Mouse (Mus musculus) urinary bladder, postnatal 10 days (tissue): ENCODE data around the gene Nfe2l3.
"Not testable (repeated sequence)": the region's sequence is repeated elsewhere in the genome, so short reads cannot be mapped to it uniquely, and the experiment has no call there.

Experiments
- DNase-seq: peaks from one replicate; pipeline ENCODE4 v3.0.0; 2022; ENCODE audit warnings: low spot score

Nfe2l3 gene

DNA sequence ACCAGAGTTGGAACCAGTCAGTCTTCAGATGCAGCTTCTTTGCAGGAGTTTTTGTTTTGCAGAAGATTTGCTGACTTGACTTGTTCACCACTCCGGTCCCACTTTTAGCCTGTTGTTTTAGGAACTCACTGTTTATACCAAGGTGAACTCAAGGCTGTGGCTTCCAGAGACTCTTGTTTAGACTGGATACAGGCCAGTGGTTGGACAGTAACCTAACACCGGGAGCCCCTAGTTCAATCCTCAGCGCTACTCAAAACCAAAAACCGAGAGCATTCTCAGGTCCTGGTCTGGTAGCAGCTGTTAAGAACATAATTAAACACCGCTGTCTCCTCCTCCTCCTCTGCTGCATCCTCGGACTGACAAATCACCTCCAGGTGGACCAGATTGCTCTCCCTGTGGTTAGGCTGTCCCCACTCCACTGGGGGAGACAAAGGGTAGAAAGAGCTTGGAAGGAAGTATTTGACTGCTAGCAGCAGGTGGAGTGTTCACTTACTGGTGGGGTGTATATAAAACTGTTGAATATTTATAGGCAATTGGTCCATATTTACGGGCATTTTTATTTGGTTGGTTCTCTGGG lies 20.5 kb downstream of the Nfe2l3 start:
- DNase-seq: no peak

DNA sequence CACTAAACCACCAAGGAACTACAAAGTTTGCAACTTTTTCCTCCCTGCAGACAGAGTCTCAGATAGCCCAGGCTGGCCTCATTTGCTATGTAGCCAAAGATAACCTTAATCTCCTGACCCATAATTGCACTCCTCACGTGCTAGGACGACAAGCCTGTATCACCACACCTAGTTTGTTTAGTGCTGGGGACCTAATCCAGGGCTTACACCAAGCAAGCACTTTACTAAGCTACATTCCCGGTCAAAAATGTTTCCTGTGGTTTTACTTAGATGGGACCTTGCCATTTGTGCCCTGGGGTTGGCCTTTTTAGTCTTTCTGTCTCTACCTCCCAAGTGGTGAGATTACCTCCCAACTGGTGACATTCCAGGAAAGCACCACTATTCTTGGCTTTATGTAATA lies 22.5 kb downstream of the Nfe2l3 start:
- DNase-seq: no peak

DNA sequence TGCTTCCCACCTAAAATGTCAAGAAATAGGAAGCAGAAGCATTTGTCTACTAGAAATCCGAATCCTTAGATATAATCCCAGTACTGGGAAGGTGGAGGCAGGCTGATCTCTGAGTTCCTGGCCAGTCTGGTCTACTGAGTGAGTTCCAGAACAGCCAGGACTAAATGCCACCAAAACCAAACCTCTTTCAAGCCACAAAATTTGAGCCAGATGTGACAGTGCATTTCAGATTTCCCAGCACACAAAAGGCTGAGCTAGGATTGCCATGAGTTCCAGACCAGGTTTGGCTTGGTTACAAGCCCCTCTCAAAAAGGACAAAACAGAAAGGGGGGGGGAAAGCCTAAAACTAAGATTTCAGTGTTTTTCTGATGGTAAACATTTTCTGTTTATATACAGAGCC lies 23.7 kb downstream of the Nfe2l3 start:
- DNase-seq: no peak

DNA sequence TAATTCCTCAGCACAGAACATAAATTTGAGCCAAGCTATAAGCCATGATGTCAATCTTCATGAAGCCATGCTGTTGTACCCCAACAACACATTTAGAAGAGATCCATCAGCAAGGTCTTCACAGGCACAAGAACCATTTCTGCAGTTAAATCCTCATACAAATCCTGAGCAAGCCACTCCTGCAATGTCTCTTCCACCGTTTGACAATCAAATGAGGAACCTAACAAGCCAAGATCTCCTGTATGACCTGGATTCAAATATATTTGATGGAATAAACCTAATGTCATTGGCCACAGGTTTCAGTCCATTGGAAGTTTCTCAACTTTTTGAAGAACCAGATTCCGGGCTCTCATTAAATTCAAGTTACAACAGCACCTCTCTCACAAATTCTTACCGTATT lies 24.8 kb downstream of the Nfe2l3 start:
- DNase-seq: no peak

DNA sequence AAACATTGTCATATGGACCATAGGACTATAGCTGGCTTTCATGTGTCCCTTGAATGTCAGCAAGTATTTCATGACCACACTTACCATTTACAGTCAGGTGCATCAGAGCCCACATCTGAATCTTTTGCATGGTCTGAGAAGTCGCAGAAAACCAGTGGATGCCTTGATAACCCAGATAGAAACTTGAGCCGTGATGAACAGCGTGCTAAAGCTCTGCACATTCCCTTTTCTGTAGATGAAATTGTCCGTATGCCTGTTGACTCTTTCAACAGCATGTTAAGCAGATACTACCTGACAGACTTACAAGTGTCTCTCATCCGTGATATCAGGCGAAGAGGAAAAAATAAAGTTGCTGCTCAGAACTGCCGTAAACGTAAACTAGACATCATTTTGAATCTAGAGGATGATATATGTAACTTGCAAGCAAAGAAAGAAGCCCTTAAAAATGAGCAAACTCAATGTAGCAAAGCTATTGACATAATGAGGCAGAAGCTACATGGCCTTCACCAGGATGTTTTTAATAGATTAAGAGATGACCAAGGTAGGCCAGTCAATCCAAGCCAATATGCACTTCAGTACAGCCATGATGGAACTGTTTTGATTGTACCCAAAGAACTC lies 25.4 kb downstream of the Nfe2l3 start:
- DNase-seq: no peak

DNA sequence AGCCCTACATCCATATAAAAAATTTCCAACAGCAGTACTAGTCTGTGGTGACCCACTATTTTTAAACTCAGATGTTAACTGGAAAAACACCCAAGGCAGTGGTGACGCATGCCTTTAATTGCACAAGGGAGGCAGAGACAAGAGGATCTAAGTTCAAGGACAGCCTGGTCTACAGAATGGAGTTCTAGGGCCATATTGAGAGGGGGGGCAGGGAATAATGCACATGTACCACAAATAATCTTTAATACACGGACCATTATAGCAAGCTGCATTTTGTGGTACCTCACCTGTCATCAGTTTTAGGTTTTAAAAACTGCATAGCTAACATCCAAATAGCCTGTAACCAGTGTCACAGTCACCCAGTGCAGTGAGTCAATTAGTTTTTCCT lies 26.4 kb downstream of the Nfe2l3 start:
- DNase-seq: no peak

DNA sequence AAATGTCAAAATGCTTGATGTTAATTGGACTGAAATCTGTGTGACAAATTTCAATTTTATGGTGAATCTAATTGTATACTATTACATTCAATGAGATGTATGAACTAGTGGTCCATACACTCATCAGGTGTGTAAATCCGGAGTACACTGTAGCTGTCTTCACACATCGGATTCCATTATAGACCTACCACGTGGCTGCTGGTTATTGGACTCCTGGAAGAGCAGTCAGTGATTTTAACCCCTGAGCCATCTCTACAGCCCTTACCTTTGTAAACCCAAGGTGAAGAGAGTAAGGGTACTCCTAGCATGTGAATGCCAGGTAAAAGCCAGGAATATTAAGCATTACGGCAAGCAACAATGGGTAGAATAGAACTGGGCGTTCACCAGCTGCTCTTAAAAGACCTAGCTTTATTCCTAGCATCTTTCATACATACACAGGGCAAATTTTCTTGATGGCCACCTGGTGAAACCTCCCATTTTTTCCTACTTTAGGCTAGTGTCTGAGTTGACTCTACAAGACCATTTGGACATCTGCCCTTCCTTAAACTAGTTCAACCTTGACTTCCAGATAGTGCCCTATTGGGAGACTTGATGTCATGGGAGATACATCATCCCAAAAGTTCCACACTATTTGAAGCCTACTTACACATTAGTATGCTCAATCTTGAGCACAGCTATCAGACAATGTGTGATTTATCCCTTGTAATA lies 27.0 kb downstream of the Nfe2l3 start:
- DNase-seq: no peak

DNA sequence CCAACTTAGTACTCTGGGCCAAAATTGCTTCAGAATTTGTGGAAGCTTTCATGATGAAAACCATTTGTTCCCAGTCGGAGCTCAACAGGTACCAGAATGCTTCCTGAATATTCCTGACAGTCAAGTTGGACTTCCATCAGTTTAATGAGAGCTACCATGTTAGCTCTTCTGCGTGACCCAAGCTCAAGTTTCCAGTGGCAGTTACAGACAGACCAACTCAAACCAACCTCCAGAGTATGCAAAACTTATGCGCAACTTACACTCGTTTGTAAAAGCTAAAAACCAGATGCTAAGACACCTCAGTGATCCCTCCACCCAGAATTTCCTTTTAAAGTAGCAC lies 27.5 kb downstream of the Nfe2l3 start:
- DNase-seq: no peak

DNA sequence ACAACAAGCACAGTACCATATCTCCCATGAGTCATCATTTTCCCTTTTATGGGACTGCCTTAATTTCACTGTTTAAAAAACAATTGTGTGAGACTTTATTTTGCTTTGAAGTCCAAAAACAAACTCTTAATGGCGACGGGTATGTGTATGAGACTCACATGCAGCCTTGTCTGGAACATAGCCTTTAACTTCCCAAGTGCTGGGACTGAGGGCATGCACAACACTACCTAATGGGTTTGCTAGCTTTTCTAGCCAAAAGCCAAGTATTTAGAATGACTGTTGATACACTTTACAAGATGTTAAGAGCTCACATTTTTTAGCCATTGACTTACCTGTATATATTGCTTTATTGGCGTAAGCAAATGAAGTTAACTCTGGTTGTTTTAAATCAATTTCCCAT lies 27.9 kb downstream of the Nfe2l3 start:
- no peak for DNase-seq

DNA sequence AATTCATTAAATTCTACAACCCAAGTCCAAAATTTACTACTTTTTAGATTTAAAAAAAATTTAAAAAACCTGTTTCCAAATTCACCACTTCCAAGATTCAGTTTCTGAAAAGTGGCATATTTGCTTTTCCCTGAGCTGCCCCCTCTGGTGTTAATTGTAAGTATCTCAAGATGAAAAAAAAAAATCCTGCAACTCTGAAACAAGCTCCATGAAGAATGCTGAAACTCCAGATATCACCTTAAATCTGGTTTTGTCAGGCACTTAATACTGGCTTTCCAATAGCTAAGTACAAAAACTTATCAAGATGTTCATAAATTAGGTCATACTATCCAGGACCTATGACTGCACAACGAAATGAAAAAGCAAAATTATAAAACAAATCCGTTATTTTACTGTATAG lies 35.2 kb downstream of the Nfe2l3 start:
- no peak for DNase-seq

DNA sequence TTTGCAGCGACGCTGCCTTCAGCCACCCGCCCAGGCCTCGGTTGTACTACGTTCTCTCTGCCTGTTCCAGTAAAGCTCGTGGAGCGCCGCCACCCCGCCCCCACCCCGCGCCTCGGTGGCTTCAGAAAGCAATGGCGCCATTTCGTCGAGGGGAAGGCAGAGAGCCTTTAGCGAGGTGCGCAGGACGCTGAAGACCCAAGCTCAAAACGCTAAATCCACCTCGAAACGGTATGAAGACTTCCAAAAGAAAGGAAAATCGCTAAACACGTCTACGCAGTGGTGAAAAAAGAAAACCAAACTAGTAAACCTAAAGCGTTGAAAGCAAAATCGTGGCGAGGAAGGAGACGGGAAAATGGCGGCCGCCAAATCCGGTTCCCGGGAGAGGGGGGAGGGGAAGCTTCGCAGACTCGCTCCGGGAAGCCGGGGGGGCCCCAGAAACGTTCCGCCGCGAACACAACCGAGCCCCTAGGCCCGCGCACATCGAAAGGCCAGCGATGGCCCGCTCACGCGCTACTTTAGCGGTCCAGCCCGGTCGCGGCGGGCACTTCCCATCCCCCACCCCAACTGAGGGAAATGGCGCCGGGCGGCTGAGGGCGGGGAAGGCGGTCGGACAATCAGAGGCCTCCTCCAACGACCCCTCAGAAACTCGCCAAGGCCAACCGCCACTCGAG lies 36.6 kb downstream of the Nfe2l3 start:
- DNase-seq: peak; percentile 33

DNA sequence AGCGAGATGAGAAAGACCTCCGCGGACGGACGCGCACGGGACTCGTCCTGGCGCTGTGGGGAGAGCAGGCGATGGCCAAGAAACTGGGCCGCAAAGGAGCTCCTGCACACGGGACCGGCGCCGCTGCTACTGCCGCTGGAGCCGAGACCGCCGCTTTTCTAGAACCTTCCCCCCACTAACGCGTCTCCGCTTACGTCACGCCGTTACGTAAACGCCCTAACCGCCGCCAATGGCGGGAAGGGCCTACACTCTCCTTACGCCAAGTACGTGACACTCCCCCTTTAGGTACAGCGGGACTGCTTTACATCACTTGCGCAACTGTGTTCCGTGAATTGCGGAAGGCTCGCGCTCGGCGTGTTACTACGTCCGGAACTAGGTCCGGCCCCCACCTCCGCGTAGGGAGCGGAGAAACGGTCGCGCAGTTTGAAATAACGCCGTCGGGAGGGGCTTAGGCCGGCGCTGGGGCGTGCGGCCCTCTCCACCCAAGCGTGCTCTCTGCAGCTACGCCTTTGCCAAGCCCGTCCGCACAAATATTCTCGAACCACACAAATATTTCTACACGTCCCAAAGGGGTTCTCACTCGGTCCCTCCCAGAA lies 37.3 kb downstream of the Nfe2l3 start, which contains the start of gene Hnrnpa2b1:
Gene Hnrnpa2b1, minus strand, starts transcription at position 180 of the 596 bp plus-strand sequence.
- peak; percentile 95 for DNase-seq

DNA sequence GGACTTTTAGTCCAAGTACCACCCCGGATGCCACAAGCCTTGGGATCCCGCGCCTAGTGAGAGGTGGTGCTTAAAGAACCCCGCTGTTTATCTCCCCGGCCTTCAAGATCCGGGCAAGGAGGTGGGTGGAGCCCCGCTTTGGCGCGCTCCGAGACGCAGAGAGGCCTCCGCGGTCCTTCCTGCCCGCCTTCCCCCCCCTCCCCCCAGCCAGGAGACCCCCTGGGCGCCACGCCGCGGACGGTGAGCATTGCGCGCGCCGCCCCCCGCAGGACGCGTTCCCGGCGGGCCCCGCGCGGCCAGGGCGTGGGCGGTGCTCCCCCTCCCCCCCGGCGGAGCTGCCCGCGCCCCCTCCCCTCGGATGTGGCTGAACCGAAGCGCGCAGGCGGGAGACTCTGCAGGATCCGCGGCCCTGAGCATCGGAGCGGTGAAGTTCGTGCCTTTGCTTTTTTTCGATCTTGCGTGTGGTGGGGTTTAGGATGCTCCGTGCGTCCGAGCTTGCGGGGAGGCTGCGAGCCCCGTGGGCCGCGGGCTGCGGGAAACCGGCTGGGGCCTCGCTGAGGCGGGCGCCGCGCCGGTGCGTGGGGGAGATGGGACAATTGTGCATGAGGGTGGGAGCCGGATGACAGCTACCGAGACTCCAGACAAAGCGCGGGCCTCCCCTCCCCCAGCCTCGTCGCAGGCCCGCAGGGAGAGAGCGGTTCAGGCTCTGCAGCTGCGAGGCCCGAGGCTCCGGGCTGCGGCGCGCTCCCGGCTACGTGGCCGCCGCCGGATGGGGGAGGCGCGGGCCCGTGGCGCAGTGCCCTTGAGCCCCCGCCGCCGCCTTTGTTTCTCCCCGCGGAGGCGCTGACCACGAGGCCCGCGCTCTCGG lies 38.1 kb downstream of the Nfe2l3 start, which contains the start of gene Cbx3:
Gene Cbx3, plus strand, starts transcription at position 50 of the 868 bp plus-strand sequence.
- peak; percentile 35 for DNase-seq

DNA sequence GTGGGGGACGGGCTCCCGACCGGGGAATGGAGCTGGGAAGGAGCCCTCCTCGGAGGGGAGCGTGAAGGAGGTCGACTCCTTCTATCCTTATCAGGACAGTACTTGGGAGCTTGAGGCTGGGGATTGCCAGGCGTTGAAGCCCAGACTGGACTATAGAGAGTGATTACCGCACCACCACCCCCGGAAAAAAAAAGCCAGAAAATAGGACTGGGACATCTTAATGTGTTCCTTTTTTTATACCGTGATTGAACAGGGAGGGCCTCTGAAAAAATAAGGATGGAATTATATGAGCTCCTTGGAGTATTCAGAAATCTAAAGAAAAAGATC lies 38.7 kb downstream of the Nfe2l3 start:
- no peak for DNase-seq

DNA sequence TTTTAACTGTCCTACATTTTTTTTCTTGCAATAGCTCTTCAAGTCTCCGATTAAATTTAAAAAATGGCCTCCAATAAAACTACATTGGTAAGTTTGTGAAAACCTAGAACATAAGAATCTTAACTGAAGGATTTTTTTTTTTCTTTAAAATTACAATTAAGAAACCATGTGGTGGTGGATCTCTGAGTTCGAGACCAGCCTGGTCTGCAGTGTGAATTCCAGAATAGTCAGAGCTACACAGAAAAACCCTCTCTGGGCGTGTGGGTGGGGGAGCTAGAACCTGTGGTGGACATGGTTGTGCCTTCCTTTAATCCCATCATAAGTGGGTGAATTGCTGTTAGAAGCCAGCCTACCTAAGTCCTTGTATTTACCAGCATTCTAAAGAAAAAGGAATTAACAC lies 39.3 kb downstream of the Nfe2l3 start:
- no peak for DNase-seq

DNA sequence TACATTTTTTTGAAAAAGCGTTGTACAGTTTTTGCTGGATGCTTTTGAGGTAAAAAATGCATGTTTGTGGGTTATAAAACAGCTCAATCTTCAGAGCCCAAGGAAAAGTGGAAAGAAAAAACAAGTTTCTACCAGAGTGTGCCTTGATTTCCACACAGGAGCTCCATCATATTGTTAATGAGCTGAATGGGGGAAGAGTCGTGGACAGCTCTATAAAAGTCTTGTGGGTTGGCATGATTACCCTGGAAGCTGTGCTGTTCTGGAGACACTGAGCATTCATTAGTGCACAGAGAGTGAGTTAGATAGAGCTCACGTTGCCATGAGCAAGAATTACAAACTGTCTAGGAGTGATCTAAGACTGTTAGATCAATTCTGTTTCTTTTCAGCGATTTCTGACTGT lies 39.7 kb downstream of the Nfe2l3 start:
- no peak for DNase-seq

DNA sequence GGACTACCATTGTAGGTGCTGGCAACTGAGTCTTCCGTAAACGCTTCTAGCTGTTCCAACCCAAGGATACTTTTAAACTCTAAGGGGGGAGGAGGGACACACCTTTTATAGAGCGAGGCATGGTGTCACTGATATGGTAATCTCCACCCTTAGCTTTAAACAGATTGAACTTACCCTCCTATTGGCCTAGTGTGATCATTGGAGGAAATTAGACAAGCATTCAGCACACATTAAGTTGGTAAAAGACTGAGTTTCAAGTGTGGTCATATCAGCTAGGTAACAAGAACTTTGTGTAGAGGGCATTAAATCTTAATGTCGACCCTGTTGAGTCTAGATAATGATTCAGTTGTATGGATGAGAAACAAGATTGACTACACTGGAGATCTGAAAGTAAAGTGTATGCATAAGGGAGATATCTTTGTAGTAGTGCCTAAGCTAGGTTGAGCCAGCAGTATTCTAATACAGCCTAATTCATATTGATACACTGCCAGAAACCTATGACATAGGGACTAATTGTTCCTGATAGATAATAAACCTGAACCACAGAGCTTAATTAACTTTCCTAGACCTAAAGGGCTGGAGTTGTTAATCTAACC lies 46.8 kb downstream of the Nfe2l3 start:
- DNase-seq: no peak

DNA sequence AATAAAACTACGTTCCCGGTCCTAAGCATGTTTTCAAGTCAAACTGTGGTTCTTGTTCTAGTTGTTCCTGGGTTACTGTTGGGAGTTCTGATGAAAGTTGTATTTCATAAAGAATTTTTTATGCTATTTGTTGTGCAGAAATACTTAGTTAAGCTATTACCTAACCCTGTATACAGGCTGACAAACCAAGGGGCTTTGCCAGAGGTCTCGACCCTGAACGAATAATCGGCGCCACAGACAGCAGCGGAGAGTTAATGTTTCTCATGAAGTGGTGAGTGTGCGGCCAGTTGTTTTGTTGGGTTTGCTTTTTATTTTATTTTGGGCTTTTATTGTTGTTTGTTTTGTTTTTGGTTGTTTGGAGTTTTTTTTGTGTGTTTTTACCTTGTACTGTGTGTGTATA lies 49.1 kb downstream of the Nfe2l3 start:
- no peak for DNase-seq

DNA sequence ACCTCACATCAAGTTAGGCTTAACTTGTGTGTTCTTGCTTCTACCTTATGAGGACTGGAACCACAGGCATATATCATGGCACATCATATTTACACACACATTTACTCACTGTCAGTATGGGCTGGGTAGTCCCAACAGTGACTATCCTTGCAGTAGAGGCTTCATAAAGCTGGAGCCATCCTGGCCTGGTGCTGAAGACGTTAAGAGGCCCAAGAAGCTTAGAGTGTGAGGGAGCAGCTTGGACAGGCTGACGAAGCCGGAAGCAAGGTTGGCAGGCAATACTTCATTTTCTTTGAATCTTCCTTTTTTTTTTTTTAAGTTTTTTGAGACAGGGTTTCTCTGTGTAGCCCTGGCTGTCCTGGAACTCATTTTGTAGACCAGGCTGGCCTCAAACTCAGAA lies 51.4 kb downstream of the Nfe2l3 start:
- no peak for DNase-seq

DNA sequence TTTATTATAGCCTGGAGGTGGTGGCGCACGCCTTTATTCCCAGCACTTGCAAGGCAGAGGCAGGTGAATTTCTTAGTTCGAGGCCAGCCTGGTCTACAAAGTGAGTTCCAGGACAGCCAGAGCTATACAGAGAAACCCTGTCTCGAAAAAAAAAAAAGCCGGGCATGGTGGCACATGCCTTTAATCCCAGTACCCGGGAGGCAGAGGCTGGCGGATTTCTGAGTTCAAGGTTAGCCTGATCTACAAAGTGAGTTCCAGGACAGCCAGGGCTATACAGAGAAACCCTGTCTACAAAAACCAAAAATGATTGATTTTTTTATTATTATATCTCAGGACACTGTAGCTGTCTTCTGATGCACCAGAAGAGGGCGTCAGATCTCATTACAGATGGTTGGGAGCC lies 52.1 kb downstream of the Nfe2l3 start:
- not testable (repeated sequence) for DNase-seq

DNA sequence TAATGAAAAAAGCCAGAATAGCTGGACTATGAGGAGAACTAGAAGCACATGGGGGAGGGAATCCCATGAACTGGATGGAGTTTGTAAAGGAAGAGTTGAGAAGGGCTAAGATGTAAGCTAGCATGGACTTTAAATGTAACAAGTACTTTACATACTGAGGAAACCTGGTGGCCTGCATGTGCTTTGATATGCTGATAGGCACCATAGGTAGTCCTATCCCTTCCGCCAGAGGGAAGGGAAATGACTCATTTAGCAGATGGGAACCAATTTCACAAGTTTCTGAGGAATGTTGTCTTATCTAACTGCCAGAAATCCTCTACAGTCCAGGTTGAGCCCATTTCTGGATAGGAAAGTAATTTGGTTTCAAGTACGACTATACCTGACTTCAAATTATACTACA lies 53.2 kb downstream of the Nfe2l3 start:
- no peak for DNase-seq
